Mouse (Mus musculus) kidney, adult 2 months (tissue): ENCODE results near the gene Prg3.

Experiments used
- CTCF ChIP-seq: fragments of 200-500 bp; conservative IDR thresholded peaks from 2 replicates; pipeline ENCODE4 v1.5.1; 2011; ENCODE audit warnings: low read depth, mild to moderate bottlenecking, control low read depth, low read length, moderate library complexity, mixed read lengths; ENCODE audit not compliant: insufficient read depth, insufficient read length
- POLR2A ChIP-seq: fragments of 200-500 bp; IDR thresholded peaks from one replicate; pipeline ENCODE4 v1.6.1; 2011; ENCODE audit warnings: low read depth, low read length, control low read depth

DNA sequence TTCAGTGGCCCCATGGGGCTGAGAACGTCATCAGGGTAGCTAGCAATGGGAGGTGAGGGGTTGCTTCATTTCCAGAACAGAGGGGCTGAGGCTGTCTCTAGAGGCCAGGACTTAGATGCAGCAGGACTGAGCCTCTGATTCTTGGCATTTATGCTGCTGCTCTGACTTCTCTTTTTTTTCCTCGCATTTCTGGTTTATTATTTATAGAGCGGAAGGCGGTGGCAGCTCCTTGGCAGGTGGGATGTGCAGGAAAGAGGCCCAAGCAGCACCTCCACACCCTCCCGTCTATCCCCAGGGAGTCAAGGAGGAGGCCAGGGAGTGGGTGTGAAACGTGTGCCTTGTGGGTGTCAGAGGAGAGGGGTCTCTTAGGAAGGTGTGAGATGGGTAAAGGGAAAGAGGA, 43.0 kb downstream of the Prg3 start:
- TF ChIP-seq CTCF (no peak), POLR2A (no peak)
